Mouse (Mus musculus) stomach, embryonic 14.5 days (tissue): Measurements from ENCODE around the gene Col28a1. TPM values are rescaled to one million over a fixed set of nuclear protein-coding genes. Genes with fewer than 3 reads are reported as not detected.
"Not testable (repeated sequence)": the region's sequence is repeated elsewhere in the genome, so short reads cannot be mapped to it uniquely, and the experiment has no call there.

Source experiments
- ATAC-seq: fragments of 200-750 bp; cut with Nextera tagmentation; 2 replicates; pipeline ENCODE4 v1.8.0; 2017; ENCODE audit warnings: low read depth, moderate TSS enrichment; ENCODE audit not compliant: insufficient number of reproducible peaks, insufficient read depth, low FRiP score
- H3K27ac ChIP-seq: fragments of 300-500 bp; sonication (generic); 2 replicates; pipeline ENCODE4 v1.5.1; 2014; ENCODE audit warnings: mild to moderate bottlenecking, low read length, moderate library complexity, mixed read lengths
- H3K27me3 ChIP-seq: fragments of 300-500 bp; sonication (generic); 2 replicates; pipeline ENCODE4 v1.6.1; 2014; ENCODE audit warnings: low read length, control low read depth, mixed read lengths; ENCODE audit not compliant: control insufficient read depth, insufficient read depth
- H3K36me3 ChIP-seq: fragments of 300-500 bp; sonication (generic); 2 replicates; pipeline ENCODE4 v1.6.1; 2014; ENCODE audit warnings: mild to moderate bottlenecking, control low read depth, low read length, moderate library complexity, mixed read lengths; ENCODE audit not compliant: control insufficient read depth, insufficient read depth
- H3K4me1 ChIP-seq: fragments of 300-500 bp; sonication (generic); 2 replicates; pipeline ENCODE4 v1.6.1; 2014; ENCODE audit warnings: low read length, control low read depth, mixed read lengths; ENCODE audit not compliant: control insufficient read depth, insufficient read depth
- H3K4me2 ChIP-seq: fragments of 300-500 bp; sonication (generic); replicated peaks from 2 replicates; pipeline ENCODE4 v1.6.1; 2014; ENCODE audit warnings: low read depth, low read length, control low read depth
- H3K4me3 ChIP-seq: fragments of 300-500 bp; sonication (generic); 2 replicates; pipeline ENCODE4 v1.5.1; 2014; ENCODE audit warnings: low read depth, low read length, control low read depth
- H3K9ac ChIP-seq: fragments of 300-500 bp; sonication (generic); replicated peaks from 2 replicates; pipeline ENCODE4 v1.6.1; 2014; ENCODE audit warnings: low read depth, mild to moderate bottlenecking, control low read depth, low read length, moderate library complexity, mixed read lengths
- H3K9me3 ChIP-seq: fragments of 300-500 bp; sonication (generic); 2 replicates; pipeline ENCODE4 v1.6.1; 2016; ENCODE audit warnings: low read depth, low read length, control low read depth; ENCODE audit not compliant: control insufficient read depth
- WGBS: fragments of 180-500 bp; shearing (Covaris S2); extraction: QIAGEN DNeasy Blood & Tissue Kit; methylation state at CpG from one replicate; pipeline ENCODE4 v1.1.7; 2014; 5-methylcytosine and 5-hydroxymethylcytosine counted together
- polyA plus RNA-seq: library from polyadenylated mRNA; unstranded; fragments of >200 nt; fragmentation: Nextera tagmentation; extraction: Ambion mirVana; gene quantifications from 2 replicates; pipeline ENCODE4 v1.2.1, GENCODE M21; 2014

Gene Col28a1
- polyA plus RNA-seq, 1 experiment from 2014 or later: 1.2 TPM

DNA sequence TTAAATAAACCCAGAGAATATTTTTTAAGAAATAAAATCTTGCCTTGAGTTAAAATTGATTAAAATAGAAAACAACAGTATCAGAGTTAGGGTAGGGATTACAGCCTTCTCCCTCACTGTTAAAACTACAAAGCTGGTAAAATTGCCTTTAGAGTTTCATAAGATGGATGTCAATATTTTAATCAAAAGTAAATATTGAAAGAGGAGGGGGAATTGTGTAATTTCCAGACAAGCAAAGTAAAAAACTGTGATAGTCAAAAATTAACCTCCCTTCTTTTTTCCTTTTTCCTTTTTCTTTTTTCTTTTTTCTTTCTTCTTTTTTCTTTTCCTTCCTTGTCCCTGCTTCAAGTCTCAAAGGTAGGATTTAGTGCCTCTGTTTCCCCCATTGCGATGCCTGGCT is 146.6 kb downstream of the Col28a1 start:
- ATAC-seq: no peak
- H3K27ac ChIP-seq: no peak overlapping the region
- H3K4me3 ChIP-seq: no peak overlapping the region
- no peak overlapping the region for H3K9ac ChIP-seq
- no peaks in the 10 kb centered on the region for H3K36me3 ChIP-seq
- no peaks in the 10 kb centered on the region for H3K27me3 ChIP-seq
- no peaks in the 10 kb centered on the region for H3K9me3 ChIP-seq
- WGBS: 62% methylated on average over 1 of the region's 1 CpGs
- H3K4me2 ChIP-seq: no peak overlapping the region
- H3K4me1 ChIP-seq: peaks cover 7% of the 10 kb centered on the region; the same call in 1 of the 2 replicates

DNA sequence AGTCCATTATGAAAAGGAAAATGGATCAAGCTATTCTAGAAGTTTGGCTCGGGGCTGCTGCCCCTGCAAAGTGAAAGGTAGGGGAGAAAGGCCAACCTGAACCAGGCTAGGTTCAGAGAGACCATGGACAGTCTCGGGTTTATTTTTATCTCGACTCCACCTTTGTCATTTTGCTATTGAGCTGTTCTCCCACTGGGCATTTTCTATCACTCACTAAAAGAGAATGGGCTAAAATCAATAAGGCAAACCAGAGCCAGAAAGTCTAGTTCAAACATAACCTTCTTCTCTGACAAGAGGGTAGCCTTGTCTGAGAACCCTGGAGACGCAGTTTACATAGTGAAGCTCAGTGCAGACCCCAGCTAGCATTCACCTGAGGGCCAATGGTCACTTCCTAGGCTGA is 163.7 kb downstream of the Col28a1 start:
- Histone ChIP-seq H3K27me3 (no peaks in the 10 kb centered on the region), H3K9ac (no peak overlapping the region), H3K4me3 (no peak overlapping the region), H3K9me3 (no peaks in the 10 kb centered on the region), H3K4me2 (no peak overlapping the region), H3K36me3 (no peaks in the 10 kb centered on the region), H3K4me1 (no peaks in the 10 kb centered on the region), H3K27ac (no peak overlapping the region)
- WGBS: 55% methylated on average over 4 of the region's 4 CpGs
- ATAC-seq: no peak

DNA sequence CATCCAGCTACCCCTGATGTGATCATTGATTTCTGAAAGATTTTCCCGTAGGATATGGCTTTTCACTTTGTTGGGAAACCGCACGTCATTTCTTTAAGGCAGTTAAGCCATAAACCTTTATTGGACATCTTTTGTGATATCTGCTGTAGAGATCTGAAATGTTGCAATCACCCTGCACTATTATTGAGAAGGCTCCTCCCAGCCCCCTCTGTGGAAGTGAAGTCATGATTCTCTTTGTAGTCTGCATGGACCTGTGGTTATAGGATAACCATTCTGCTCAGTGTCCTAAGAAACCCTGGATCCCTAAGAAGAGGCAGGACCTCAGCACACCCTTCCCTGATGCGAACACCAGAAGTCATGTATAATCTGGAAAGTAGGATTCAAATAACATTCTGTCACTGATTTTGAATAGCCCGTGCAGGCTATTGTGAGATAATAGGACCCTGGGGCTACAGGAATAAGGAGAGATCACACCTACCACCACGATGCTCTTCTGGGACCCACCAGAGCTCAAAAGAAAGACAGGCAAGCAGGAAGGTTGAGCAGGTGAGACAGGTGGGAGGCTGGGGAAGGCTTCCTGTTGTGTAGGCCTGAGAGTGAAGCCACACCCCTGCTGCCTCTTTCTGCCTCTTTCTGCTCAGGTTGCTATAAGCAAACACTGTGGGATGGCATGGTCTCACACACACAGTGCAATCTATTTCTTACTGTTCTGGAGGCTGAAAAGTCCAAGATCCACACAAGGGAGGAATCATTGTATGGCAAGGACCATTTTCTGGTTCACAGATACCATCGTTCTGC is 166.9 kb downstream of the Col28a1 start:
- Histone ChIP-seq H3K27ac (no peak overlapping the region), H3K27me3 (no peaks in the 10 kb centered on the region), H3K9me3 (no peaks in the 10 kb centered on the region), H3K4me1 (no peaks in the 10 kb centered on the region), H3K36me3 (no peaks in the 10 kb centered on the region), H3K9ac (no peak overlapping the region), H3K4me2 (no peak overlapping the region), H3K4me3 (no peak overlapping the region)
- WGBS: 87% methylated on average over 7 of the region's 7 CpGs
- no peak for ATAC-seq

DNA sequence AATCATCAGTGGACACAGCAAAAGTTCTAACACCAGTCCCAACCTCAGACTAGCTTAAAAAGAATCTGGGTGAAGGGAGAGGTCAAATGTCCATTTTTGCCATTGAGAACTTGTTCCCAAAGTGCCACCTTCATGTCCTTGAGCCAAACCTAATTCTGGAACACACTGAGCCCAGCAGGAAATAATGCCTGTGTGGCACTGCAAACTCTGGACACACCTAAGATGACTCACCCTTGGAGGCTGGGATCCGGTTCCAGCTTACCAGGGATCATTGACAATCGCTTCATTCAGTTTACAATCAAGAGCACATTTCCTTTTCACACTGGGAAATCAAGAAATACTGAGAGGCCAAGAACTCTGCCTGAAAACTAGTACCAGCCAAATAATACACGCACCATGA is 168.9 kb downstream of the Col28a1 start:
- Histone ChIP-seq H3K27me3 (no peaks in the 10 kb centered on the region), H3K9me3 (no peaks in the 10 kb centered on the region), H3K4me2 (no peak overlapping the region), H3K27ac (no peak overlapping the region), H3K4me3 (no peak overlapping the region), H3K36me3 (no peaks in the 10 kb centered on the region), H3K4me1 (no peaks in the 10 kb centered on the region), H3K9ac (no peak overlapping the region)
- WGBS: 82% methylated on average over 3 of the region's 3 CpGs
- ATAC-seq: 0 out of 2 replicates have a peak, but pooled peaks have one; percentile 53

DNA sequence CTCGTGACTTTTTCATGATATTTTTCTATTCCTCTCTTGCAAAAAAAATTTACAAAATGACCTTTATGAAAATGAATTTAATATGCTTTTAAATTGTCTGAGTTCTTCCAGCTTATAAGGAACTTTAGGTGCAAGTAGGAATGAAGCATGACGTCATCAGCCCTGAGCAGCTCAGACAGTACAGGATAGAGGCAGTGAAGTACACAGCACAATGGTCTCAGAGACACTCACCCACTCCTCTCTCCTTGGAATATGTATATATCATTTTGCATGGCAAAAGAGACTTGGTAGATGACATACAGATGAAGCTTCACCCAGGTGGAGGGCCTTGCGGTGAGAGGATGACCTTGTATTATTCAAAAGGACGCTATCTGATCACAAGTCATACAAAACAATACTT is 197.7 kb downstream of the Col28a1 start:
- no peaks in the 10 kb centered on the region for H3K9me3 ChIP-seq

DNA sequence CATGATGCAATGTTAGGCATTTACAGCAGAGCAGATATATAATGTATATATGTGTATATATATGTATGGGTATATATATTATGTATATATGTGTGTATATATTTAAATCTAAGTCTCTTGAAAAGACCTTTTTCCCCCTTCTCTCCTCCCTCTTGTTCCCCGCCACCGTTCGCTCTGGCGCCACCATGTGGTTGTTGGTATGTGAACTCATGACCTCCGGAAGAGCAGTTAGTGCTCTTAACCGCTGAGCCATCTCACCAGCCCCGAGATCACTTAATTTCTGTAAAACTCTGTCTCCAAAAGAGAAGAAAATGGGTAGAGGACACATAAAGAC is 208.8 kb downstream of the Col28a1 start:
- Histone ChIP-seq H3K4me1 (no peaks in the 10 kb centered on the region), H3K27ac (no peak overlapping the region), H3K4me2 (peak overlapping the region; percentile 29; the same call in 1 of the 2 replicates), H3K4me3 (peak overlapping the region; percentile 5; the same call in 1 of the 2 replicates), H3K9me3 (no peaks in the 10 kb centered on the region), H3K9ac (no peak overlapping the region), H3K36me3 (no peaks in the 10 kb centered on the region), H3K27me3 (no peaks in the 10 kb centered on the region)
- WGBS: 36% methylated on average over 7 of the region's 7 CpGs
- ATAC-seq: 0 out of 2 replicates have a peak, but pooled peaks have one; percentile 18

More for the DNA sequence above, 197.7 kb downstream of the Col28a1 start:
- Histone ChIP-seq H3K27ac (no peak overlapping the region), H3K9ac (no peak overlapping the region), H3K4me2 (no peak overlapping the region), H3K36me3 (no peaks in the 10 kb centered on the region), H3K4me3 (no peak overlapping the region), H3K27me3 (no peaks in the 10 kb centered on the region), H3K4me1 (no peaks in the 10 kb centered on the region)
- ATAC-seq: no peak
- WGBS: 87% methylated on average over 4 of the region's 4 CpGs

DNA sequence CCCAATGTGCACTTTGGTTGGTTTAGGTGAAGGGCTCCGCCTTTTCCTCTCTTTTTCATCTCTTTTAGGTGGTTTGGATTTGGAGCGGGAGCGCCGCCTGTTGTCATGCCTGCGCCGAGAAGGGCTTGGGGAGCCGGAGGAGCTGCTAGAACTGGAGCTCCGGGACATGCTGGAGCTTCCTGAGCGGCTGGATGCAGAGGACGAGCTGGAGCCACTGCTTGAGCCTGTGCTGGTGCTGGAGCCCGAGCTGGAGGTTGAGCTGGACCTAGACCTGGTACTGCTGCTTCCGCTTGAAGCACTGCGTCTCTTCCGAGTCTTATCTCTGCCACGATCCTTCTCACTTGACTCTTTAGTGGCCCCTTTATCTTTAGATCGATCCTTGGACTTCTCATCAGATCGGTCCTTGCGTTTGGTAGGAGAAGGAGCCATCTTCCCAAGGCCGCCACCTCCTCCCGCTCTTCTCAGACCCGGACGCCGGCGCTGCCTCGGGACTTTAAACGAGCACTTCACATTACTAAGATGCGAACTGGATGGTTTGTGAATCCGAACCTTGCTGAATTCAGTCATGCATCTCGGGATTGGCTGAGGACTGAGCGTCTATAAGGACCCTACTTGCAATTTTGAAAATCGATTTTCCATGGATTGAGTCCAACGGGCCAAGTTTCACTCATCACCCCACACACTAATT is 209.3 kb downstream of the Col28a1 start:
- not testable (repeated sequence) for H3K9ac ChIP-seq, H3K4me1 ChIP-seq, H3K9me3 ChIP-seq, H3K27ac ChIP-seq, H3K36me3 ChIP-seq, H3K27me3 ChIP-seq
- H3K4me3 ChIP-seq: peak overlapping the region; percentile 5; the same call in 1 of the 2 replicates
- peak overlapping the region; percentile 29; the same call in 1 of the 2 replicates for H3K4me2 ChIP-seq
- WGBS: 59% methylated on average over 32 of the region's 32 CpGs
- peak; percentile 18; the same call in 1 of the 2 replicates for ATAC-seq

DNA sequence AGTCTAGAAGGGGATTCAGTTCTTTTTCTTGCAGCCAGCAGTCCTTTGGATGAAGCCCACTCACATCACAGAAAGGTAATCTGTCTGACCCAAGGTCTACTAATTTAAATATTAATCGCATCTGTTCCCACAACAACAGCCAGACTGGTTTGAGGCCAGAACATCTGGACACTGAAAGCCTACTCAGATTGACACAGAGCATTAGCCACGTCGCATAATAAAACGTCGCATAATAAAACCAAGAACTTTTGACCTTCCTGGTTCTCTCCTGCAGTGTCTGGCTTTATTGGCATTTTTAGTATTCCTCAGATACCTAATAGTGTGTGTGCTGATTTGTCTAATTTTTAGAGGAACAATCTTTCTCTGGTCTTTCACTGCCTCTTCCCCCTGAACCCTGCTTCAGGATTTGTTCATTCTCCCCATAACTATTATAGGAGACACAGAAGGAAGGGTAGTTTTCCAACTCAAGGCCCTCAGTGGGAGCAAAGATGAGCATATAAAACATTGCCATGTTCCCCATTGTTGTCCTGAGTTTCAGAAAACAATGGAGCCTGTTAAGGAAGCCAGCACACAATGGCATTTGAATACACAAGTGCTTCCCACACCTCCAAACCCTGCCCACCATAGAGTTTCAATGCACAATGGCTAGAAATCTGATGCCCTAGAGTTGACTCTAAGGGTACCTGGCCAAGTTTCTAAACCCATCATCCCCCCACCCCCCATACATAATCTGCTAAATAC is 221.2 kb downstream of the Col28a1 start:
- H3K36me3 ChIP-seq: no peaks in the 10 kb centered on the region
- no peaks in the 10 kb centered on the region for H3K27me3 ChIP-seq
- H3K9ac ChIP-seq: no peak overlapping the region
- H3K27ac ChIP-seq: no peak overlapping the region
- H3K4me2 ChIP-seq: no peak overlapping the region
- no peak for ATAC-seq
- H3K4me1 ChIP-seq: no peaks in the 10 kb centered on the region
- no peaks in the 10 kb centered on the region for H3K9me3 ChIP-seq
- WGBS: 57% methylated on average over 5 of the region's 5 CpGs
- no peak overlapping the region for H3K4me3 ChIP-seq
